Mouse (Mus musculus) embryonic facial prominence, embryonic 12.5 days (tissue): ENCODE data around the gene Cbfa2t2. TPM values are rescaled to one million over a fixed set of nuclear protein-coding genes. Genes with fewer than 3 reads are reported as not detected.

Source experiments
- ATAC-seq: fragments of 200-750 bp; cut with Nextera tagmentation; 2 replicates; pipeline ENCODE4 v1.8.0; 2017; ENCODE audit not compliant: insufficient number of reproducible peaks, insufficient read depth, low FRiP score, low TSS enrichment
- H3K27ac ChIP-seq: fragments of 300-500 bp; sonication (generic); 2 replicates; pipeline ENCODE4 v1.5.1; 2016; ENCODE audit warnings: mild to moderate bottlenecking
- H3K27me3 ChIP-seq: fragments of 300-500 bp; sonication (generic); 2 replicates; pipeline ENCODE4 v1.6.1; 2016; ENCODE audit warnings: mild to moderate bottlenecking, moderate library complexity
- H3K36me3 ChIP-seq: fragments of 300-500 bp; sonication (generic); 2 replicates; pipeline ENCODE4 v1.6.1; 2016; ENCODE audit warnings: mild to moderate bottlenecking
- H3K4me1 ChIP-seq: fragments of 300-500 bp; sonication (generic); 2 replicates; pipeline ENCODE4 v1.6.1; 2016
- H3K4me2 ChIP-seq: fragments of 300-500 bp; sonication (generic); replicated peaks from 2 replicates; pipeline ENCODE4 v1.6.1; 2016; ENCODE audit warnings: mild to moderate bottlenecking, moderate library complexity
- H3K4me3 ChIP-seq: fragments of 300-500 bp; sonication (generic); 2 replicates; pipeline ENCODE4 v1.5.1; 2016; ENCODE audit warnings: mild to moderate bottlenecking
- H3K9ac ChIP-seq: fragments of 300-500 bp; sonication (generic); 2 replicates; pipeline ENCODE4 v1.6.1; 2016; ENCODE audit warnings: mild to moderate bottlenecking, moderate library complexity
- H3K9me3 ChIP-seq: fragments of 300-500 bp; sonication (generic); 2 replicates; pipeline ENCODE4 v1.6.1; 2016; ENCODE audit warnings: mild to moderate bottlenecking, moderate library complexity
- WGBS: fragments of 180-500 bp; shearing (Covaris S2); methylation state at CpG from one replicate; pipeline ENCODE4 v1.1.7; 2016; 5-methylcytosine and 5-hydroxymethylcytosine counted together
- polyA plus RNA-seq: library from polyadenylated mRNA; unstranded; fragments of >200 nt; fragmentation: Nextera tagmentation; extraction: Ambion mirVana; gene quantifications from 2 replicates; pipeline ENCODE4 v1.2.1, GENCODE M21; 2016

The Cbfa2t2 gene
- polyA plus RNA-seq, 1 experiment from 2014 or later: 65.3 TPM

- Histone ChIP-seq H3K27me3 (no peaks in the 10 kb centered on the region), H3K4me3 (no peak overlapping the region), H3K27ac (no peak overlapping the region), H3K4me1 (no peaks in the 10 kb centered on the region), H3K36me3 (peaks cover 41% of the 10 kb centered on the region), H3K9me3 (no peaks in the 10 kb centered on the region), H3K4me2 (no peak overlapping the region), H3K9ac (no peak overlapping the region)
- no peak for ATAC-seq
- 83% methylated on average over 3 of the region's 3 CpGs for WGBS
These were observed 80.7 kb downstream of the Cbfa2t2 start for GRCm38 (mm10) chr2:154516944-154517343.

GRCm38 (mm10) chr2:154517424-154517823 is 81.1 kb downstream of the Cbfa2t2 start:
- ATAC-seq: no peak
- Histone ChIP-seq H3K4me2 (no peak overlapping the region), H3K4me3 (no peak overlapping the region), H3K27ac (no peak overlapping the region), H3K27me3 (no peaks in the 10 kb centered on the region), H3K9me3 (no peaks in the 10 kb centered on the region), H3K36me3 (peaks cover 39% of the 10 kb centered on the region), H3K9ac (no peak overlapping the region), H3K4me1 (no peaks in the 10 kb centered on the region)
- 94% methylated on average over 5 of the region's 5 CpGs for WGBS

GRCm38 (mm10) chr2:154521449-154521848 is 85.2 kb downstream of the Cbfa2t2 start:
- Histone ChIP-seq H3K27me3 (no peaks in the 10 kb centered on the region), H3K4me1 (no peaks in the 10 kb centered on the region), H3K4me2 (no peak overlapping the region), H3K27ac (no peak overlapping the region), H3K9me3 (no peaks in the 10 kb centered on the region), H3K9ac (no peak overlapping the region), H3K4me3 (no peak overlapping the region), H3K36me3 (peaks cover 68% of the 10 kb centered on the region)
- ATAC-seq: no peak

- ATAC-seq: no peak
- Histone ChIP-seq H3K4me3 (no peak overlapping the region), H3K4me1 (no peaks in the 10 kb centered on the region), H3K9ac (no peak overlapping the region), H3K9me3 (no peaks in the 10 kb centered on the region), H3K4me2 (no peak overlapping the region), H3K27me3 (no peaks in the 10 kb centered on the region), H3K36me3 (peaks cover 59% of the 10 kb centered on the region), H3K27ac (no peak overlapping the region)
- 91% methylated on average over 5 of the region's 5 CpGs for WGBS
These were observed 86.1 kb downstream of the Cbfa2t2 start for GRCm38 (mm10) chr2:154522334-154522733.

- Histone ChIP-seq H3K4me3 (no peak overlapping the region), H3K27me3 (no peaks in the 10 kb centered on the region), H3K4me2 (no peak overlapping the region), H3K9me3 (no peaks in the 10 kb centered on the region), H3K27ac (no peak overlapping the region), H3K9ac (no peak overlapping the region), H3K4me1 (no peaks in the 10 kb centered on the region), H3K36me3 (peaks cover 61% of the 10 kb centered on the region)
- ATAC-seq: no peak
- 95% methylated on average over 2 of the region's 2 CpGs for WGBS
These were observed 89.0 kb downstream of the Cbfa2t2 start for GRCm38 (mm10) chr2:154525285-154525684.

GRCm38 (mm10) chr2:154526531-154526930 is 90.2 kb downstream of the Cbfa2t2 start:
- Histone ChIP-seq H3K36me3 (peaks cover 66% of the 10 kb centered on the region), H3K9me3 (no peaks in the 10 kb centered on the region), H3K9ac (no peak overlapping the region), H3K4me2 (no peak overlapping the region), H3K27ac (no peak overlapping the region), H3K27me3 (no peaks in the 10 kb centered on the region), H3K4me1 (no peaks in the 10 kb centered on the region), H3K4me3 (no peak overlapping the region)
- 83% methylated on average over 3 of the region's 3 CpGs for WGBS
- no peak for ATAC-seq

GRCm38 (mm10) chr2:154532888-154533287 is 96.6 kb downstream of the Cbfa2t2 start:
- Histone ChIP-seq H3K9ac (no peak overlapping the region), H3K9me3 (no peaks in the 10 kb centered on the region), H3K4me2 (no peak overlapping the region), H3K27ac (no peak overlapping the region), H3K4me3 (no peak overlapping the region), H3K4me1 (no peaks in the 10 kb centered on the region), H3K36me3 (peaks cover 67% of the 10 kb centered on the region), H3K27me3 (no peaks in the 10 kb centered on the region)
- WGBS: 72% methylated on average over 3 of the region's 3 CpGs
- no peak for ATAC-seq

- no peaks in the 10 kb centered on the region for H3K4me1 ChIP-seq
- no peak overlapping the region for H3K27ac ChIP-seq
- H3K4me3 ChIP-seq: no peak overlapping the region
- 93% methylated on average over 12 of the region's 12 CpGs for WGBS
- H3K4me2 ChIP-seq: no peak overlapping the region
- H3K27me3 ChIP-seq: no peaks in the 10 kb centered on the region
- no peak overlapping the region for H3K9ac ChIP-seq
- H3K36me3 ChIP-seq: peaks cover 54% of the 10 kb centered on the region
- H3K9me3 ChIP-seq: no peaks in the 10 kb centered on the region
- no peak for ATAC-seq
These were observed 98.5 kb downstream of the Cbfa2t2 start for GRCm38 (mm10) chr2:154534704-154535270.

GRCm38 (mm10) chr2:154538310-154538709 is 102.0 kb downstream of the Cbfa2t2 start:
- H3K36me3 ChIP-seq: peaks cover 38% of the 10 kb centered on the region
- WGBS: 66% methylated on average over 2 of the region's 2 CpGs

GRCm38 (mm10) chr2:154538710-154539109 is 102.4 kb downstream of the Cbfa2t2 start:
- no peaks in the 10 kb centered on the region for H3K4me1 ChIP-seq
- no peak overlapping the region for H3K4me3 ChIP-seq
- no peak overlapping the region for H3K9ac ChIP-seq
- no peak overlapping the region for H3K27ac ChIP-seq
- peaks cover 36% of the 10 kb centered on the region for H3K36me3 ChIP-seq
- 74% methylated on average over 3 of the region's 3 CpGs for WGBS
- no peaks in the 10 kb centered on the region for H3K27me3 ChIP-seq
- H3K9me3 ChIP-seq: no peaks in the 10 kb centered on the region
- no peak overlapping the region for H3K4me2 ChIP-seq
- no peak for ATAC-seq

More at GRCm38 (mm10) chr2:154538310-154538709, 102.0 kb downstream of the Cbfa2t2 start:
- Histone ChIP-seq H3K27me3 (no peaks in the 10 kb centered on the region), H3K4me3 (no peak overlapping the region), H3K4me2 (no peak overlapping the region), H3K4me1 (no peaks in the 10 kb centered on the region), H3K9me3 (no peaks in the 10 kb centered on the region), H3K27ac (no peak overlapping the region), H3K9ac (no peak overlapping the region)
- no peak for ATAC-seq

- ATAC-seq: no peak
- H3K36me3 ChIP-seq: peaks cover 26% of the 10 kb centered on the region
- H3K9ac ChIP-seq: no peak overlapping the region
- no peaks in the 10 kb centered on the region for H3K4me1 ChIP-seq
- WGBS: 77% methylated on average over 3 of the region's 3 CpGs
- no peaks in the 10 kb centered on the region for H3K9me3 ChIP-seq
- H3K27me3 ChIP-seq: no peaks in the 10 kb centered on the region
- no peak overlapping the region for H3K27ac ChIP-seq
- no peak overlapping the region for H3K4me2 ChIP-seq
- no peak overlapping the region for H3K4me3 ChIP-seq
These were observed 103.4 kb downstream of the Cbfa2t2 start for GRCm38 (mm10) chr2:154539720-154540119.

GRCm38 (mm10) chr2:154541630-154542029 is 105.3 kb downstream of the Cbfa2t2 start:
- Histone ChIP-seq H3K27me3 (no peaks in the 10 kb centered on the region), H3K4me3 (no peak overlapping the region), H3K27ac (no peak overlapping the region), H3K36me3 (peaks cover 9% of the 10 kb centered on the region), H3K4me2 (no peak overlapping the region), H3K9ac (no peak overlapping the region), H3K9me3 (no peaks in the 10 kb centered on the region), H3K4me1 (no peaks in the 10 kb centered on the region)
- 76% methylated on average over 2 of the region's 2 CpGs for WGBS
- no peak for ATAC-seq
